Mouse (Mus musculus) testis, postnatal 10 days (tissue): ENCODE results near the gene Gcm1.

Experiments
- DNase-seq: peaks from one replicate; pipeline ENCODE4 v3.0.0; 2021; ENCODE audit warnings: low spot score

The Gcm1 gene

DNA sequence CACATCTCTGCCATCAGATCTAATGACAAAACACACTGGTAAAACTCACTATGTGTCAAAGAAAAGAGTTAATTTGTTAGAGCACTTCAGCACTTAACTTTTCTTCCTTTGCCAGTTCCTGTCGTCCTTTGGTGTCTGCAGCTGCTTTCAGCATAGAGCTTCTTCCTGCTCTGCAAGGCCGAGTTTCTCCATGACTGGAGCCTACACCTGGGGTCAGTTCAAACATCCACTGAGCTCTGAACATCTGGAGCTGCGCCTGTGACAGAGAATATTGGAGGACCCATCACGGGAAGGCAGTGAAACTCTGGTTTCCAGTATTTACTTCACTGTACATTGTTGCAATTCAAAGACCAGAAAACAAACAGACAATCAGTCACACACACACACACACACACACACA is 49.7 kb downstream of the Gcm1 start:
- DNase-seq, result no peak

DNA sequence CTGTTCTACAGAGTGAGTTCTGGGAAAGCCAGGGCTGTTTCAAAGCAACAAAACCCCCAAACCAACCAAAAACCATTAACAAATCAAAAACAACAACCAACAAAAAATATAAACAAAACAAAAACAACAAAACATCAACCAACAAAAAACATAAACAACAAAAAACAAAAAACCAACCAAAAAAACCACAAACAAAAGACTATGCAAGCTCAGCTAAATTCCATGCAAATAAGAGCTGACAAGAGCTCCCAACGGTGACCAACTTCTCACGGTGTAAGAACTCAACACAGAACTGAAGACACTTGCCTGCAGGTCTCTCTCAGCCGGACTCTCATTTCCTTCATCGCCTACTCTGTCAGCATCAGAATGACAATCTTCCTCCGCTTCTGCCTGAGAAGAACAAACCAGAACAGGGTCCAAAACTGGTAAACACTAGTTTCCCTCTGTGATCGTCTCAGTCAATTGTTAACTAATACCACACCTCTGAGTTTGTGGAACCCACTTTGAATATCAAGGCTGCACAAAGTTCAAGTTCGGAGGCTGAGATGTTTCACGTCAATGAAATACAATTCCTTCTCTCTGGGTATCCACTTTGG is 52.3 kb downstream of the Gcm1 start:
- DNase-seq, result no peak

GRCm38 (mm10) chr9:78104973-78105372 is 53.2 kb downstream of the Gcm1 start:
- DNase-seq, result no peak

GRCm38 (mm10) chr9:78105501-78105932 is 53.8 kb downstream of the Gcm1 start:
- no peak for DNase-seq

- no peak for DNase-seq
Measured at GRCm38 (mm10) chr9:78106821-78107220, 55.1 kb downstream of the Gcm1 start.

- no peak for DNase-seq
Measured at GRCm38 (mm10) chr9:78107582-78107911, 55.8 kb downstream of the Gcm1 start.

GRCm38 (mm10) chr9:78107912-78108795 is 56.4 kb downstream of the Gcm1 start:
- DNase-seq, result peak; percentile 85

GRCm38 (mm10) chr9:78108796-78109239 is 57.1 kb downstream of the Gcm1 start, which contains the start of the genes Fbxo9 and Ick:
Gene Fbxo9 (minus strand): TSS chr9:78109065.
Gene Ick (plus strand): TSS chr9:78109192.
- DNase-seq, result peak; percentile 82

DNA sequence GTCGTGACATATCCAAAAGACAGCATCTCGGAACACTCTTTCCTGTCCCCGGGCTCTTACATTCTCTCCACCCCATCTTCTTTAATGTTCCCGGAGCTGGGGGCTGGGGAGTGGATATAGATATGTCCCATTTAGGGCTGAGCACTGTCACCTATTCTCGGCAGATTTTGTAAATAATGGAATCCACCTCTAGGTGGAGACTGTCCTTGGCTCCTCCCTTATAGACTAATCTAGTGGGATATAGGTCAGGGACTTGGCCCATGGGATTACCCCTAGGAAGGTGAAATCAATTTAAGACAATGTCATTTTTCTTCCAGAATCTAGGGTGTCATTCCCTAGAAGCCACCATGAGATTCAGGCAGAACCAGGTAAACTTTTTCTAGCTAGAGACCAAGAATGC is 57.9 kb downstream of the Gcm1 start:
- DNase-seq, result no peak

DNA sequence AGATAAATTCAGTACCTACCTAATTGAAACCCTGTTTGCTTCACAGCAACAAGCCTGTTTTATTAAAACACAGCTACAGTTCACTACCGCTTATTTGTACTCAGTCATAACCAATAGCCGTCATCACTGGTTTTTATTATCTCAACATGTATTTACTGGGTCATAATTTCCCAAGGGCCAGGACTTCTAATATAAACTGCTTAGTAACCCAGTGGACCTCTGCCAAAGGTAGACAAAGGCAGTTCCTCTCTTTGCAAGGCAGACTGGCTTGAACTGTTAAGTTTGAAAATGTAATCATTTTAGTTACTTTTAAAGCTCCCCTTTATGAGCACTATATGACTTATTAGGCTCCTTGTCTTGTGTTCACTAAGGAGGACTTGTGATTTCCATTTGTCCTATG is 59.7 kb downstream of the Gcm1 start:
- DNase-seq, result no peak

- DNase-seq, result peak; percentile 95
Measured at GRCm38 (mm10) chr9:78112770-78113537, 61.2 kb downstream of the Gcm1 start.

DNA sequence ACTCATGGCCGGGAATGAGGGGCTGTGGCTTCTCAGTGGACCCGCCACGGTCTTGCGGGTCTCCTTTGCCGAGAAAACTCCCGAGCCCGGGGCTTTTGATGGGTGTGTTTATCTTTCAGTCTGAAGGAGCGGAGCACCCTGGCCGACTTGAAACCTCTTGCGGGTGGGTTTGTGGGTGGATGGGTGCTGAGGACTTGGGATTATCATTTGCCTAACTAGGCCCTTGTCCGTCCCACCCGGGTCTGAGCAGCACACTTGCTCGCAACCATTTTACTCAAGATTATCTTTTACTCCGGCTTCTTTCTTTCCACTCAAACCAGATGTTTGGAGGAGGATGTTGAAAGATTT is 61.8 kb downstream of the Gcm1 start:
- peak; percentile 58 for DNase-seq
